Mouse (Mus musculus) testis, postnatal 10 days (tissue): ENCODE data around the gene Cyp2j8.
A peak's percentile ranks its signal among the peaks of the same experiment; 100 is the strongest.
"Not testable (repeated sequence)": the region's sequence is repeated elsewhere in the genome, so short reads cannot be mapped to it uniquely, and the experiment has no call there.

Experiments
- DNase-seq: peaks from one replicate; pipeline ENCODE4 v3.0.0; 2021; ENCODE audit warnings: low spot score

Gene Cyp2j8

GRCm38 (mm10) chr4:96507286-96507685 lies at the start of gene Cyp2j8:
Cyp2j8 (minus strand) TSS chr4:96507386.
- DNase-seq = no peak

- peak; percentile 52 for DNase-seq
Measured at GRCm38 (mm10) chr4:96553133-96553819, 46.1 kb upstream of the Cyp2j8 start, which contains the start of gene Cyp2j6. Cyp2j6 (minus strand) TSS chr4:96553661.

DNA sequence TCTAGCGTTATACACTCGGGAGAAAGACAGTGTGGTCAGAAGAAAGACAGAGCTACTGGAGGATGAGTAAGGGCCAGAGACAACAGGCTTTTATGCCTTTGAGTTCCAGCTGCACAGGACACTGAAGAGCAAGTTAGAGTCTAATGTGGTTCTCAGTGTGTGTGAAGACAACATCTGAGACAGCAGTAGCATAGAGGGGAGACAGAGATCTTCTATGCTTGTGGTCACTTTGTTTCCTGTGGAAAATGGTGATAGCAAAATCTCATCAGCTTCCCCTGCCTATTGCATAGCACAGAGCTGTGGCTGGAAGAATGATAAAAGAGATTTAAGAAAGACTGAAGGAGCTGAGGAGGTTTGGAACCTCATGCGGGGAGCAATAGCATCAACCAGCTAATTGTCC lies 44.4 kb upstream of the Cyp2j8 start:
- no peak for DNase-seq

GRCm38 (mm10) chr4:96545976-96546375 lies 38.8 kb upstream of the Cyp2j8 start:
- DNase-seq = no peak

DNA sequence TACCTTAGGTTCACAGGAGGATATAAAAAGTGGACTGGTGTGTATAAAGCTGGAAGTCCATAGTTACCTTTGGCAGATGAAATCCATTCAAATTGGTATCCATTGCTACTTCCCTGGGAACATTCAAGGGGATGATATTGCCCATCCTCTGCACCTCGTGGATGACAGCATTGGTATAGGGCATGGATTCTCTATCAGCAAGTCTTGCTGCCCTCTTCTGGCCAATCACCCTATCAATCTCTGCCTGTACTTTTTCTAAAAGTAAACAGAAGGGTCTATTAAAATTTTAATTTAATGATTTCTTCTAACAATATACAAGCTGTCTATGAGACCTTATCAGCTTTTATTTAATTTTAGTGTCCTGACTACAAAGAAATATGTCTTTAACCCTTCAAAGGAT lies 18.6 kb upstream of the Cyp2j8 start:
- DNase-seq = no peak

GRCm38 (mm10) chr4:96522256-96522655 lies 15.1 kb upstream of the Cyp2j8 start:
- peak; percentile 39 for DNase-seq

- no peak for DNase-seq
Measured at GRCm38 (mm10) chr4:96510083-96510482, 2.9 kb upstream of the Cyp2j8 start.

DNA sequence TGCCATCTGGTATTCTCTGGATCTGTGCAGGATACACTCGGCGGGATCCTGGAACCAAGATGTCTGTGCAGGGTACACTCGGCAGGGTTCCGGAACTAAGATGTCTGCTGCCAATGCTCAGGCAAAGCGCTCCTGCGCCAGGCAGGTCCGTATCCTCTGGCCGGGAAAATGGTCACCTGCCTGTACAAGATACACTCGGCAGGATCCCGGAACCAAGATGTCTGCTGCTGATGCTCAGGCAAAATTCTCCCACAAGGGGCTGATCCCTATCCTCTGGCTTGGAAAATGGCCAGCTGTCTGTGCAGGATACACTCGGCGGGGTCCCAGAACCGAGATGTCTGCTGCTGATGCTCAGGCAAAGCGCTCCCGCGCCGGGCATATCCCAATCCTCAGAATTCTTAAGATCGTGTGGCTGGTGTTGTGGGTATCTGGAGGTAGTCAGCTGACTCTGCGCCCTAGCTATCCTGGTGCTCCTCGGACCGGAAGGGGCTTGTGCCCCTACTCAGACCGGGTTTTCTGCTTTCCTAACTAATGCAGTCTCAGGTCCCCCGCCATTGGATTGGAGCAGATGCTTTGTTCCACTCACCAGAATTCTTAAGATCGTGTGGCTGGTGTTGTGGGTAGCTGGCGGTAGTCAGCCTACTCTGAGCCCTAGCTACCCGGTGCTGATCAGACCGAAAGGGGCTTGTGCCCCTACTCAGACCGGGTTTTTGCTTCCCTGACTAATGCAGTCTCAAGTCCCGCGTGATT lies 43.7 kb downstream of the Cyp2j8 start:
- not testable (repeated sequence) for DNase-seq
